In genomic region chr1:172848171-172848570, GRCm38 (mm10) we compare ENCODE assay signal across 25 mouse cellular contexts. TPM values are rescaled to one million over a fixed set of nuclear protein-coding genes. Genes with fewer than 3 reads are reported as not detected.
"Had no signal": no experiment of that assay in that cellular context is flagged by ENCODE, and none has a peak within 500 bp of the region (broad histone marks: within the 10 kb centered on the region; RNA-seq: fewer than 3 reads in every experiment).

No protein-coding gene starts in this region.

- H3K36me3 ChIP-seq: liver, embryonic 13.5 days; liver, embryonic 15.5 days; lung, embryonic 15.5 days; midbrain, embryonic 12.5 days; midbrain, embryonic 15.5 days; stomach, embryonic 15.5 days had no signal

- H3K9ac ChIP-seq: liver, embryonic 13.5 days; liver, embryonic 15.5 days; liver, postnatal 0 days; lung, embryonic 15.5 days; midbrain, embryonic 12.5 days; midbrain, embryonic 15.5 days; stomach, embryonic 15.5 days had no signal

- H3K4me2 ChIP-seq: liver, embryonic 13.5 days; liver, embryonic 15.5 days; lung, embryonic 15.5 days; midbrain, embryonic 12.5 days; midbrain, embryonic 15.5 days; stomach, embryonic 15.5 days had no signal

- H3K27ac ChIP-seq: liver, embryonic 13.5 days; liver, embryonic 15.5 days; lung, embryonic 15.5 days; macrophage; midbrain, embryonic 12.5 days; midbrain, embryonic 15.5 days; stomach, embryonic 15.5 days; stomach, postnatal 0 days had no signal

- DNase-seq: liver, embryonic 13.5 days; liver, postnatal 0 days; lung, adult 2 months; lung, postnatal 14 days; lung, postnatal 36 days; right cerebral cortex, postnatal 14 days; thymus, adult 2 months; thymus, postnatal 25 days; thymus, postnatal 4 days had no signal

- H3K9me3 ChIP-seq: liver, embryonic 13.5 days; liver, embryonic 15.5 days; lung, embryonic 15.5 days; megakaryocyte, embryonic 14.5 days; midbrain, embryonic 12.5 days; midbrain, embryonic 15.5 days; stomach, embryonic 15.5 days had no signal

- H3K4me3 ChIP-seq: liver, embryonic 13.5 days; liver, embryonic 15.5 days; lung, embryonic 15.5 days; megakaryocyte, embryonic 14.5 days; midbrain, embryonic 12.5 days; midbrain, embryonic 15.5 days; stomach, embryonic 15.5 days had no signal

- H3K4me1 ChIP-seq: liver, embryonic 13.5 days; liver, embryonic 15.5 days; lung, embryonic 15.5 days; megakaryocyte, embryonic 14.5 days; midbrain, embryonic 12.5 days; midbrain, embryonic 15.5 days; stomach, embryonic 15.5 days had no signal

- H3K27me3 ChIP-seq: liver, embryonic 13.5 days; liver, embryonic 15.5 days; lung, embryonic 15.5 days; megakaryocyte, embryonic 14.5 days; midbrain, embryonic 12.5 days; midbrain, embryonic 15.5 days; stomach, embryonic 15.5 days had no signal

- ATAC-seq: liver, postnatal 0 days; lung, postnatal 0 days; midbrain, embryonic 15.5 days had no signal

RNA-seq across cellular contexts. Expression of gene Apcs, which starts 46.7 kb away (rescaled TPM):
- total RNA-seq: megakaryocyte progenitor cell, adult 5-6 weeks; midbrain, postnatal 0 days; monocyte, adult 5-6 weeks; neutrophil, adult 5-6 weeks had no signal
- polyA plus RNA-seq: macrophage; midbrain, embryonic 12.5 days; midbrain, embryonic 15.5 days; midbrain, postnatal 0 days; spleen, adult 2 months; testis, adult 2 months; thymus, adult 2 months; urinary bladder, adult 2 months had no signal
